Mouse (Mus musculus) CH12F3 (cell line): ENCODE data around the gene Ppip5k2.

Source experiments
- in situ Hi-C: fragments of 300-500 bp; cut with MboI; formaldehyde crosslinking; loops from 2 replicates; pipeline ENCODE4 v1.14.3; 2020; ENCODE audit warnings: low sequenced_read_pairs

Gene Ppip5k2

DNA sequence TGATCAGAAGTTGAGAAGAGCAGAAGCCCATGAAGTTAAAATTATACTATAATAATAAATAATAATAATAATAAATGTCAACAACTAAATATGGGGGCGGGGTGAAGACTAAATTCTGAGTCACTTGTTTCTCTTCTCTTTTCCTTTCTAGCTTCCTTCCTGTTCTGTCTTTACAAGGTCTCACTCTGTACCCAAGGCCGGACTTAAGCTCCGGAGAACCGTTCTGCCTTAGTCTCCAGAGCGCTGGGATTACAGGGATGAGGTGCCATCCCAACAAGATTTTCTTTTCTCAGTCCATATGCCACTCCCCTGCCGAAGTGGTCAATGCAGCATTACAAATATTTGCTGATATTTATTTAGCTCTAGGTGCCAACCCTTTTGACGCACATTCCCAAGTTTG lies 107.9 kb downstream of the Ppip5k2 start:
- in situ Hi-C loops, result no loop called here

DNA sequence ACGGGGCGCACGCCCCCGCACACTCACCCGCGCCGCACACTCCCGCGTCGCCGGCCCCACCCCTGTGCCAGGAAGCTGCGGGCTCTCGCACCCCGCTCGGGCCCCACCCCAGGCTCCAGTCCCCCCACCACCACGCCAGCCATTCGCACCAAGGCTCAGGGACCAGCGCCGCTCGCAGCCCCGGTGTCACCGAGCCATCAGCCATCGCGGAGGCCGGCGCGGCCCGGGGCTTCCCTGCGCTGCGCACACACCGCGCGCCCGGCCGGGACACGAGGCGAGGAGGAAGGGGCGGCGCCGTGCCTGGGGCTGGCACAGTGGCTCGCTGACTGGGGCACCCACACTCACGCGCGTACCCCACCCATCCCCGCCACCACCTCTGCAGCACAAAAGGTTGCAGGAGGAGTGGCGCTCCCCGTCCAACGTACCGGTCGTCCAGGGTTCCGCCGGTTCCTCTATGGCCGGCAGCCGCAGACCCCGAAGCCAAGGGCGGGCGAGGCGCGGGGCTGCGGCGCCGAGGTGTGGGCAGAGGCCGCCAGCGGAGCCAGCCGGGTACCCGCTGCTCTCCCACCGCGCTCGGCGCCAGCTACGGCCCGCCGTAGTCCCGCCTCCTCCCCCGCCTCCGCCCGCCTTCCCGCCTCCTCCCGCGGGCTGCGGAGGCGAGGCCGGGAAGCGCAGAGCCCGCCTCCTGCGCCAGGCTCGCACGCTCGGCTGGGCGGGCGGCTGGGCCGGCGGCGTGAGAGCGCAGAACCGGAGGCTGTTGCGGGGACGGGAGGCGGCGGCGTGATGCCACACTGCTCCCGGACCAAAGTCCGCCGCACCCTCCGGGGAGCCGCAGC lies 108.6 kb downstream of the Ppip5k2 start, which contains the start of gene D1Ertd622e:
Gene D1Ertd622e, minus strand, starts transcription at position 669 of the 836 bp plus-strand sequence.
- in situ Hi-C loops, result no loop called here

DNA sequence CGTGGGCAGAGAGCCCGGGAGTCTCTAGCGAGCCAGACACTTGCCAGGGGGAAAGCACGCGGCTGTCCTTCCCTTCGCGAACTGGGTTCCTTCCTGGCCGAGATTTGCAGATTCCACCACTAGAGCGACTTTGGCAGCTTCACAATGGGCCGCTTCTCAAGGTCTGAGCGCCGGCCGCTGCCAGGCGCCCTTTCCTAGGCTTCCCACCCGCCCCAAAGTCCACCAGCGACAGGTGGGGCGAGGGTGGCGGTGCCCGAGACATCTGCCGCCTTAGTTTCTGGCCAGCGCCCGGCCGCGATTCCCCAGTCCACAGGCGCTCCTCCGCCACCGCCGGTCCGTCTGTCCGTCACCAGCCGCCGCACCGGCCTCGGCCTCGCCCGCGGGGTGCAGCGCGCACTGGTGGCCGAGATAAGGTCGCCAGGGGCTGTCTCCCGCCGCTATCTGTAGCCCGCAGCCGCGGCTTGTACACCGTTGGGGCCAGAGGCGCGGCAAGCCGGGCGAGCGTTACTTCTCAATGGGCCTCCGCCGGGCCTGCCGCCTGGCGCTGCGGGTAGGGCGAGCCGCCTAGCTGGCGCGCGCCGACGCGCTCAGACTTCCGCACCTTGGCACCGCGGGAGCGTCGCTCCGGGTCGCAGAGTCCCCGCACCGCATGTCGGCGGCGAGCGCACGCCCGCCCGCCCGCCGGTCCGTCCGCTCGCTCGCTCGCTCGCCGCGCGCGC lies 109.4 kb downstream of the Ppip5k2 start:
- in situ Hi-C loops, result no loop called here

DNA sequence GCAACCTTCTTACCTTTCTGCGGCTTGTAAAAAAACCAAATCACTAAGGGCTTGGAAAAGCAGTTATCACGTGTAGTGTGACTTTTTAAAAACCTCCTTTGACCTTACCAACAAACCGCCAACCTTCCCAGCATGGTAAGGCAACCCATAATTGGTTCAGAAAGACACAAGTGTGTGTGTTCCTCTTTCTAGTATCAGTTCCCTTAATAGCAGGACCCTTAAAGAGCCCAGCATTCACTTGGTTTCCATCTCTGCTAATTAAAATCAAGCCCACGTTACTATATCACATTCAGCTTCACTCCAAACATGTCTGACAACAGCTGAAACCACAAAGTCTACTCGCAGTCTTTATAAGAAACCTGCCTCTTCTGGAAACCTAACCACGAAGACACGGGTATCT lies 110.8 kb downstream of the Ppip5k2 start:
- in situ Hi-C loops, result no loop called here

DNA sequence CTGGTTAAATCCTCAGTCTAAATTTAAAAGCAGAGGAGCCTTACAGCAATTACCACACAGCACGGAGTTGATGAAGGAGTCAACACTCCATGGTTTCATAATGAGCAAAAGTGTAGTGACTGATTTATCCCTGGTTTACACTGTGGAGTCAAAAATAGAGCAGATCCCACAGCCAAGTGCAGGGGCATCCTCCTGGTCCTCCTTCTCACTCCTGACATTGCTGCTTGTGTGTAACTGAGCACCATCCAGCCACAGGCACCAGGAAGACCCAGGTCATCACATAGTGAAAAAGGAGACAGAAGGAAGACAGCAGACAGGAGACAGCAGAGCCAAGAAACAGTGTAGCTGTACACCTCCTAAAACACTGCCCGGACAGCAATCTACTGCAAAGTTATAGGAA lies 112.4 kb downstream of the Ppip5k2 start:
- in situ Hi-C loops, result no loop called here

DNA sequence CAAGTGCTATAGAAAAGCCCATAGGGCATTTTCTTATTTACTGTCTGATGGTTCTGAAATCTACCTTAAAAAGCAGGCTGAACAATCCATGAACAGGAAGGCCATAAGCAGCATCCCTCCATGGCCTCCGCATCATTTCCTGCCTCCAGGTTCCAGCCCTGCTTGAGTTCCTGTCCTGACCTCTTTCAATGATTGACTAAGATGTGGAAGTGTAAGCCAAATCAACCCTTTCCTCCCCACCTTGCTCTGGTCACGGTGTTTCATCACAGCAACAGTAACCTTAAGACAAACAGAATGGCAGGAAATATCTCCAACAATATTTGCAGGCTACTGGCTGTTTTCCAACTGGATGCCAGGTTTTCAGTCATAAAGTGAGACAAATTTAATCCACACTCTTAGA lies 113.0 kb downstream of the Ppip5k2 start:
- in situ Hi-C loops, result no loop called here
